Mouse (Mus musculus): ENCODE data around the gene Tmem80. TPM values are rescaled to one million over a fixed set of nuclear protein-coding genes. Genes with fewer than 3 reads are reported as not detected.

Tmem80 gene
- total and polyA plus RNA-seq, 3 experiments: 7.4 to 9.9 (median 8.3) TPM

GRCm38 (mm10) chr7:141373611-141374010 is 46.1 kb downstream of the Tmem80 start:
- Histone ChIP-seq H3K27ac (ENCODE audit: insufficient read depth, low read depth) (no peak overlapping the region), H3K79me2 (replicated peaks; ENCODE audit: control insufficient read depth, extremely low read depth, insufficient read depth, poor library complexity, severe bottlenecking) (no peaks in the 10 kb centered on the region), H3K27me3 (replicated peaks) (no peaks in the 10 kb centered on the region), H3K4me1 (ENCODE audit: control insufficient read depth in 1 of 2, insufficient read depth in 2 of 2) (peaks cover 8 to 41% of the 10 kb centered on the region in 2 experiments; a peak in 3 of 4 replicates), H3K4me3 (replicated peaks in 1 of 3; ENCODE audit: low read depth in 2 of 3, low read length in 2 of 3, poor library complexity in 1 of 3) (no peak overlapping the region), H3K9ac (ENCODE audit: insufficient read depth, low read depth) (no peak overlapping the region), H3K4me2 (ENCODE audit: insufficient read depth, low read depth, poor library complexity, severe bottlenecking) (no peak overlapping the region), H3K9me3 (replicated peaks; ENCODE audit: low read length) (no peaks in the 10 kb centered on the region), H3K36me3 (replicated peaks in 1 of 2; ENCODE audit: control insufficient read depth in 1 of 2, insufficient read depth in 1 of 2, low read length in 1 of 2) (no peaks in the 10 kb centered on the region)
- no peak for TF ChIP-seq MYC (IDR thresholded peaks at IDR 0.05; ENCODE audit: low read depth, low read length)
- in situ Hi-C loops (cut with MboI; ENCODE audit: low pct_ligation_motif_present, low pct_unique_long_range_greater_than_20kb, low sequenced_read_pairs): loop anchor here (25.0 kb wide), 1 partner anchor 386 kb away; no protein-coding TSS in a partner anchor
- dilution Hi-C loops (cut with MboI; ENCODE audit: extremely low pct_ligation_motif_present, extremely low pct_unique_long_range_greater_than_20kb, low sequenced_read_pairs): no loop called here
- no peak for DNase-seq (ENCODE audit: extremely low read depth)

- H3K9ac ChIP-seq (ENCODE audit: insufficient read depth, low read depth): no peak overlapping the region
- no peak overlapping the region for H3K4me2 ChIP-seq (ENCODE audit: insufficient read depth, low read depth, poor library complexity, severe bottlenecking)
- H3K9me3 ChIP-seq (replicated peaks; ENCODE audit: low read length): no peaks in the 10 kb centered on the region
- TF ChIP-seq POLR2AphosphoS2 (IDR thresholded peaks at IDR 0.05; ENCODE audit: low read depth, low read length) (no peak), RCOR1 (conservative IDR thresholded peaks at IDR 0.05; ENCODE audit: low read depth, low read length) (no peak), MAFK (IDR thresholded peaks at IDR 0.05; ENCODE audit: insufficient replicate concordance, low read length) (no peak), ZC3H11A (IDR thresholded peaks at IDR 0.05; ENCODE audit: low read depth, low read length) (no peak), BHLHE40 (IDR thresholded peaks at IDR 0.05; ENCODE audit: low read depth, low read length) (no peak), MXI1 (IDR thresholded peaks at IDR 0.05; ENCODE audit: low read depth, low read length) (no peak), TCF12 (IDR thresholded peaks at IDR 0.05; ENCODE audit: low read depth, low read length) (no peak), NELFE (IDR thresholded peaks at IDR 0.05; ENCODE audit: low read depth, low read length) (no peak), POLR2A (IDR thresholded peaks at IDR 0.05; ENCODE audit: low read depth, low read length) (no peak)
- H3K4me1 ChIP-seq (ENCODE audit: control insufficient read depth in 1 of 2, insufficient read depth in 2 of 2): peaks cover 8 to 39% of the 10 kb centered on the region in 2 experiments; a peak in 3 of 4 replicates
- no peak overlapping the region for H3K27ac ChIP-seq (ENCODE audit: insufficient read depth, low read depth)
- dilution Hi-C loops (cut with MboI; ENCODE audit: extremely low pct_ligation_motif_present, extremely low pct_unique_long_range_greater_than_20kb, low sequenced_read_pairs) (no loop called here), in situ Hi-C loops (cut with MboI; ENCODE audit: low pct_ligation_motif_present, low pct_unique_long_range_greater_than_20kb, low sequenced_read_pairs) (loop anchor here (25.0 kb wide), 1 partner anchor 387 kb away; no protein-coding TSS in a partner anchor)
- no peaks in the 10 kb centered on the region for H3K36me3 ChIP-seq (replicated peaks in 1 of 2; ENCODE audit: control insufficient read depth in 1 of 2, insufficient read depth in 1 of 2, low read length in 1 of 2)
- no peaks in the 10 kb centered on the region for H3K27me3 ChIP-seq (replicated peaks)
- no peaks in the 10 kb centered on the region for H3K79me2 ChIP-seq (replicated peaks; ENCODE audit: control insufficient read depth, extremely low read depth, insufficient read depth, poor library complexity, severe bottlenecking)
- H3K4me3 ChIP-seq (replicated peaks in 1 of 3; ENCODE audit: low read depth in 2 of 3, low read length in 2 of 3, poor library complexity in 1 of 3): no peak overlapping the region
- no peak for DNase-seq (ENCODE audit: extremely low read depth)
Measured at GRCm38 (mm10) chr7:141374399-141374798, 46.9 kb downstream of the Tmem80 start.

GRCm38 (mm10) chr7:141379584-141379983 is 52.0 kb downstream of the Tmem80 start:
- H3K4me3 ChIP-seq (replicated peaks in 1 of 3; ENCODE audit: low read depth in 2 of 3, low read length in 2 of 3, poor library complexity in 1 of 3): no peak overlapping the region
- H3K27ac ChIP-seq (ENCODE audit: insufficient read depth, low read depth): no peak overlapping the region
- H3K4me1 ChIP-seq (ENCODE audit: control insufficient read depth in 1 of 2, insufficient read depth in 2 of 2): peaks cover 0 to 28% of the 10 kb centered on the region in 2 experiments; a peak in 2 of 4 replicates
- H3K9me3 ChIP-seq (replicated peaks; ENCODE audit: low read length): no peaks in the 10 kb centered on the region
- no peak for TF ChIP-seq JUND (conservative IDR thresholded peaks at IDR 0.05; ENCODE audit: low read depth, low read length)
- 0 out of 4 replicates have a peak, but pooled peaks of 1 of the 2 experiments have one; percentile 10 for TF ChIP-seq CTCF (conservative IDR thresholded peaks at IDR 0.05 in 1 of 2, IDR thresholded peaks at IDR 0.05 in 1 of 2; ENCODE audit: low read depth in 2 of 2, low read length in 2 of 2)
- TF ChIP-seq ETS1 (conservative IDR thresholded peaks at IDR 0.05; ENCODE audit: low read depth, low read length): no peak
- no peak for TF ChIP-seq POLR2AphosphoS2 (IDR thresholded peaks at IDR 0.05; ENCODE audit: low read depth, low read length)
- TF ChIP-seq TBP (conservative IDR thresholded peaks at IDR 0.05; ENCODE audit: low read depth, low read length): 0 out of 2 replicates have a peak, but pooled peaks have one; percentile 47
- TF ChIP-seq POLR2A (IDR thresholded peaks at IDR 0.05; ENCODE audit: low read depth, low read length): peak; percentile 47; the same call in 1 of the 2 replicates
- H3K4me2 ChIP-seq (ENCODE audit: insufficient read depth, low read depth, poor library complexity, severe bottlenecking): no peak overlapping the region
- in situ Hi-C loops (cut with MboI; ENCODE audit: low pct_ligation_motif_present, low pct_unique_long_range_greater_than_20kb, low sequenced_read_pairs): no loop called here
- peak; percentile 86 for DNase-seq (ENCODE audit: extremely low read depth)
- H3K79me2 ChIP-seq (replicated peaks; ENCODE audit: control insufficient read depth, extremely low read depth, insufficient read depth, poor library complexity, severe bottlenecking): no peaks in the 10 kb centered on the region
- no peak overlapping the region for H3K9ac ChIP-seq (ENCODE audit: insufficient read depth, low read depth)
- H3K27me3 ChIP-seq (replicated peaks): peaks cover 1% of the 10 kb centered on the region
- dilution Hi-C loops (cut with MboI; ENCODE audit: extremely low pct_ligation_motif_present, extremely low pct_unique_long_range_greater_than_20kb, low sequenced_read_pairs): no loop called here
- no peaks in the 10 kb centered on the region for H3K36me3 ChIP-seq (replicated peaks in 1 of 2; ENCODE audit: control insufficient read depth in 1 of 2, insufficient read depth in 1 of 2, low read length in 1 of 2)

Data from CH12.LX (cell line).